Mouse (Mus musculus): ENCODE results near the gene Mindy2. TPM values are rescaled to one million over a fixed set of nuclear protein-coding genes. Genes with fewer than 3 reads are reported as not detected.

Gene Mindy2
- 7.1 and 8.2 TPM in 2 replicates for polyA plus RNA-seq (2015; fragmentation: Nextera tagmentation; extraction: Ambion mirVana)

- WGBS = 1% methylated on average over 59 of the region's 67 CpGs
- Histone ChIP-seq H3K9me3 (ENCODE audit: control insufficient read depth, low read length) (no peaks in the 10 kb centered on the region), H3K36me3 (ENCODE audit: control insufficient read depth, insufficient read depth, low read length) (no peaks in the 10 kb centered on the region), H3K4me1 (replicated peaks; ENCODE audit: control insufficient read depth, insufficient read depth, low read length) (peaks cover 8% of the 10 kb centered on the region; the same call in 1 of the 2 replicates), H3K4me2 (ENCODE audit: low read depth, low read length) (peak within 1 kb of the TSS; percentile 60), H3K27me3 (ENCODE audit: control insufficient read depth, insufficient read depth, low read depth, low read length) (no peaks in the 10 kb centered on the region), H3K4me3 (ENCODE audit: low read length) (peak within 1 kb of the TSS; percentile 91), H3K27ac (ENCODE audit: low read length) (peak within 1 kb of the TSS; percentile 96), H3K9ac (ENCODE audit: low read length) (peak within 1 kb of the TSS; percentile 91)
- ATAC-seq (ENCODE audit: low read depth) = peak; percentile 98
These were observed at the start of gene Mindy2 for GRCm38 (mm10) chr9:70657013-70657967. Gene Mindy2 (minus strand): TSS chr9:70657174.

- H3K36me3 ChIP-seq (ENCODE audit: control insufficient read depth, insufficient read depth, low read length) = no peaks in the 10 kb centered on the region; the same call in 1 of the 2 replicates
- H3K9me3 ChIP-seq (ENCODE audit: control insufficient read depth, low read length) = no peaks in the 10 kb centered on the region
- ATAC-seq (ENCODE audit: low read depth) = no peak
- H3K27ac ChIP-seq (ENCODE audit: low read length) = no peak overlapping the region
- H3K4me2 ChIP-seq (ENCODE audit: low read depth, low read length) = no peak overlapping the region
- H3K4me3 ChIP-seq (ENCODE audit: low read length) = no peak overlapping the region
- 93% methylated on average over 1 of the region's 1 CpGs for WGBS
- H3K4me1 ChIP-seq (replicated peaks; ENCODE audit: control insufficient read depth, insufficient read depth, low read length) = no peaks in the 10 kb centered on the region
- H3K9ac ChIP-seq (ENCODE audit: low read length) = no peak overlapping the region
- H3K27me3 ChIP-seq (ENCODE audit: control insufficient read depth, insufficient read depth, low read depth, low read length) = no peaks in the 10 kb centered on the region
These were observed 49.5 kb upstream of the Mindy2 start for GRCm38 (mm10) chr9:70706444-70706843.

GRCm38 (mm10) chr9:70703597-70704203 is 46.7 kb upstream of the Mindy2 start:
- H3K9me3 ChIP-seq (ENCODE audit: control insufficient read depth, low read length) = no peaks in the 10 kb centered on the region
- H3K4me3 ChIP-seq (ENCODE audit: low read length) = no peak overlapping the region
- no peaks in the 10 kb centered on the region for H3K27me3 ChIP-seq (ENCODE audit: control insufficient read depth, insufficient read depth, low read depth, low read length)
- no peaks in the 10 kb centered on the region; the same call in none of the 2 replicates for H3K4me1 ChIP-seq (replicated peaks; ENCODE audit: control insufficient read depth, insufficient read depth, low read length)
- H3K36me3 ChIP-seq (ENCODE audit: control insufficient read depth, insufficient read depth, low read length) = no peaks in the 10 kb centered on the region; the same call in 1 of the 2 replicates
- H3K4me2 ChIP-seq (ENCODE audit: low read depth, low read length) = no peak overlapping the region
- no peak overlapping the region for H3K27ac ChIP-seq (ENCODE audit: low read length)
- ATAC-seq (ENCODE audit: low read depth) = no peak
- no peak overlapping the region for H3K9ac ChIP-seq (ENCODE audit: low read length)
- 93% methylated on average over 5 of the region's 5 CpGs for WGBS

GRCm38 (mm10) chr9:70698090-70698489 is 41.1 kb upstream of the Mindy2 start:
- H3K4me1 ChIP-seq (replicated peaks; ENCODE audit: control insufficient read depth, insufficient read depth, low read length) = no peaks in the 10 kb centered on the region; the same call in none of the 2 replicates
- H3K36me3 ChIP-seq (ENCODE audit: control insufficient read depth, insufficient read depth, low read length) = no peaks in the 10 kb centered on the region
- H3K9ac ChIP-seq (ENCODE audit: low read length) = no peak overlapping the region
- no peak overlapping the region for H3K4me3 ChIP-seq (ENCODE audit: low read length)
- no peaks in the 10 kb centered on the region for H3K9me3 ChIP-seq (ENCODE audit: control insufficient read depth, low read length)
- H3K27ac ChIP-seq (ENCODE audit: low read length) = no peak overlapping the region
- 71% methylated on average over 1 of the region's 1 CpGs for WGBS
- H3K27me3 ChIP-seq (ENCODE audit: control insufficient read depth, insufficient read depth, low read depth, low read length) = no peaks in the 10 kb centered on the region
- H3K4me2 ChIP-seq (ENCODE audit: low read depth, low read length) = no peak overlapping the region
- ATAC-seq (ENCODE audit: low read depth) = no peak

- no peaks in the 10 kb centered on the region for H3K27me3 ChIP-seq (ENCODE audit: control insufficient read depth, insufficient read depth, low read depth, low read length)
- no peak overlapping the region for H3K27ac ChIP-seq (ENCODE audit: low read length)
- H3K9me3 ChIP-seq (ENCODE audit: control insufficient read depth, low read length) = no peaks in the 10 kb centered on the region
- 89% methylated on average over 2 of the region's 2 CpGs for WGBS
- no peak overlapping the region for H3K4me2 ChIP-seq (ENCODE audit: low read depth, low read length)
- no peak overlapping the region for H3K4me3 ChIP-seq (ENCODE audit: low read length)
- no peaks in the 10 kb centered on the region for H3K36me3 ChIP-seq (ENCODE audit: control insufficient read depth, insufficient read depth, low read length)
- ATAC-seq (ENCODE audit: low read depth) = no peak
- peaks cover 2% of the 10 kb centered on the region for H3K4me1 ChIP-seq (replicated peaks; ENCODE audit: control insufficient read depth, insufficient read depth, low read length)
- H3K9ac ChIP-seq (ENCODE audit: low read length) = no peak overlapping the region
These were observed 38.7 kb upstream of the Mindy2 start for GRCm38 (mm10) chr9:70695723-70696122.

- Histone ChIP-seq H3K4me2 (ENCODE audit: low read depth, low read length) (no peak overlapping the region), H3K27ac (ENCODE audit: low read length) (no peak overlapping the region), H3K9me3 (ENCODE audit: control insufficient read depth, low read length) (no peaks in the 10 kb centered on the region), H3K27me3 (ENCODE audit: control insufficient read depth, insufficient read depth, low read depth, low read length) (no peaks in the 10 kb centered on the region), H3K4me1 (replicated peaks; ENCODE audit: control insufficient read depth, insufficient read depth, low read length) (0 out of 2 replicates have a peak, but pooled peaks cover 2% of the 10 kb centered on the region), H3K9ac (ENCODE audit: low read length) (no peak overlapping the region), H3K36me3 (ENCODE audit: control insufficient read depth, insufficient read depth, low read length) (no peaks in the 10 kb centered on the region), H3K4me3 (ENCODE audit: low read length) (no peak overlapping the region)
- no peak for ATAC-seq (ENCODE audit: low read depth)
- 46% methylated on average over 2 of the region's 2 CpGs for WGBS
These were observed 35.1 kb upstream of the Mindy2 start for GRCm38 (mm10) chr9:70691772-70692693.

GRCm38 (mm10) chr9:70690579-70690978 is 33.6 kb upstream of the Mindy2 start:
- Histone ChIP-seq H3K9me3 (ENCODE audit: control insufficient read depth, low read length) (no peaks in the 10 kb centered on the region), H3K9ac (ENCODE audit: low read length) (no peak overlapping the region)
- ATAC-seq (ENCODE audit: low read depth) = no peak

GRCm38 (mm10) chr9:70689926-70690325 is 33.0 kb upstream of the Mindy2 start:
- H3K4me3 ChIP-seq (ENCODE audit: low read length) = no peak overlapping the region
- H3K4me2 ChIP-seq (ENCODE audit: low read depth, low read length) = no peak overlapping the region
- WGBS = 76% methylated on average over 3 of the region's 3 CpGs
- H3K4me1 ChIP-seq (replicated peaks; ENCODE audit: control insufficient read depth, insufficient read depth, low read length) = 0 out of 2 replicates have a peak, but pooled peaks cover 2% of the 10 kb centered on the region
- H3K27me3 ChIP-seq (ENCODE audit: control insufficient read depth, insufficient read depth, low read depth, low read length) = no peaks in the 10 kb centered on the region
- no peak overlapping the region for H3K27ac ChIP-seq (ENCODE audit: low read length)
- no peaks in the 10 kb centered on the region for H3K9me3 ChIP-seq (ENCODE audit: control insufficient read depth, low read length)
- no peak overlapping the region for H3K9ac ChIP-seq (ENCODE audit: low read length)
- no peaks in the 10 kb centered on the region for H3K36me3 ChIP-seq (ENCODE audit: control insufficient read depth, insufficient read depth, low read length)
- no peak for ATAC-seq (ENCODE audit: low read depth)

More at GRCm38 (mm10) chr9:70690579-70690978, 33.6 kb upstream of the Mindy2 start:
- no peaks in the 10 kb centered on the region for H3K27me3 ChIP-seq (ENCODE audit: control insufficient read depth, insufficient read depth, low read depth, low read length)
- no peak overlapping the region for H3K4me3 ChIP-seq (ENCODE audit: low read length)
- H3K27ac ChIP-seq (ENCODE audit: low read length) = no peak overlapping the region
- H3K36me3 ChIP-seq (ENCODE audit: control insufficient read depth, insufficient read depth, low read length) = no peaks in the 10 kb centered on the region
- H3K4me1 ChIP-seq (replicated peaks; ENCODE audit: control insufficient read depth, insufficient read depth, low read length) = 0 out of 2 replicates have a peak, but pooled peaks cover 2% of the 10 kb centered on the region
- H3K4me2 ChIP-seq (ENCODE audit: low read depth, low read length) = no peak overlapping the region

All from lung, embryonic 16.5 days (tissue).